Mouse (Mus musculus) layer of hippocampus, adult 2 months (tissue): ENCODE data around the gene Gm10600. TPM values are rescaled to one million over a fixed set of nuclear protein-coding genes. Genes with fewer than 3 reads are reported as not detected.
"Not testable (repeated sequence)": the region's sequence is repeated elsewhere in the genome, so short reads cannot be mapped to it uniquely, and the experiment has no call there.

ENCODE experiments used
- DNase-seq, 2 experiments: peaks; one replicate each; pipeline ENCODE4 v3.0.0; 2022; ENCODE audit warnings: low spot score in 2 of 2
- H3K27ac ChIP-seq: fragments of 200-600 bp; 2 replicates; pipeline ENCODE4 v1.8.1; 2022
- H3K4me3 ChIP-seq: fragments of 200-600 bp; 2 replicates; pipeline ENCODE4 v1.8.1; 2022; ENCODE audit warnings: mild to moderate bottlenecking
- long read RNA-seq, 2 experiments: library from polyadenylated mRNA; stranded (forward); transcript quantifications; one replicate each; pipeline ENCODE4 v2.0.0; 2021; ENCODE audit warnings: borderline mapping rate in 2 of 2
- total RNA-seq, 2 experiments: library from RNA; stranded (reverse); gene quantifications; 2 replicates each; pipeline ENCODE4 v1.2.3; 2021

Gm10600 gene
- 10 to 100 TPM in 1 of 2 experiments, 1 to 10 TPM in 1; 9.8 to 10.2 TPM for total RNA-seq
- long read RNA-seq, experiment 1, partial matches to known transcripts = 0 of 1 reads
- long read RNA-seq, experiment 1, other reads (novel, unspliced or antisense) = 0 of 1 reads
- long read RNA-seq, experiment 2 = 0 reads

DNA sequence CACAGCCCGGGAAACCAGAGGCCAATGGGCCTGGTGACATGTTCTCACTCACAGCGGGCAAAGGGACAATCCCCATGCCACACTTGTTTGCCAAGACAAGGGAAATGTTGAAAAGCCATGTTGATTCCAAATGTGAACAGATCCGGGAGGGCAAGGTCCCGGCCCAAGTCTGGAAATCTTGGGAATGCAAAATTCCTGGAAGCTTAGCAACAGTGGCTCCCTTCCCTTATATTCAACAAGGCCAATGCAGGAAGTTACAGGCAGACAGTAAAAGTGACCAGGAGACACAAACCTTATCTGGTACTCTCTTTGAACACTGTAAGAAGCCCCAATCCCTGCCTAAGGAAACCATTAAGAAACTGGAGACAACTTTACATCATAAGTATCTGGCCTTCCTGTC, at the start of gene Gm10600:
Gene Gm10600 (plus strand): TSS at position 301 of the 400 bp plus-strand sequence.
- H3K27ac ChIP-seq, DNase-seq, H3K4me3 ChIP-seq: not testable (repeated sequence)

DNA sequence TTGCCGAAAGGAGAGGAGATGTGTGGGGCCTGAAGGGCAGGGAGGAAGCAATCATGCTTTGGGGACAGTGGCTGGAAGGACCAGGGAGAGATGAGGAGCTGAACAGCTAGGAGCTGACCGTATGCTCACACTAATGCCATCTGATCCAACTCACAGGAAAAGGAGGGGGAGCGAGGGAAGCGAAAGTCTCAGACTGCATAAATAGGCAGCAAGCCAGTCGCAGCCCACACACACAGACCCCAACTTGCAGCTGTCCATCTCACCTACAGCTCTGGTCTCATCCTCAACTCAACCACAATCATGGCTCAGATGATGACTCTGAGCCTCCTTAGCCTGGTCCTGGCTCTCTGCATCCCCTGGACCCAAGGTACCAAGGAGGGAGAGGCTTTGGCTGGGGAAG, 15.0 kb downstream of the Gm10600 start, which contains the start of gene Ccl21b:
Gene Ccl21b (plus strand): TSS at position 301 of the 400 bp plus-strand sequence.
- not testable (repeated sequence) for DNase-seq, H3K4me3 ChIP-seq, H3K27ac ChIP-seq

Other genes with a start within 250 kb of the Gm10600 start
- 1 to 10 TPM; 2.2 to 2.7 TPM for gene Gm21093, start 205.9 kb upstream of the Gm10600 start, total RNA-seq
- not detected for gene Gm3893, start 149.4 kb upstream of the Gm10600 start, total RNA-seq
- gene Gm13304, start 125.8 kb upstream of the Gm10600 start, total RNA-seq = 10 to 100 TPM in 1 of 2 experiments, 1 to 10 TPM in 1; 1.6 to 16.4 TPM
- gene Gm13306, start 87.2 kb upstream of the Gm10600 start, total RNA-seq = 10 to 100 TPM; 10.1 to 13.1 TPM
- gene Gm13305, start 72.0 kb upstream of the Gm10600 start, total RNA-seq = 1 to 10 TPM in 1 of 2 experiments, under 1 TPM in 1; 0.82 to 1.6 TPM
- gene Ccl21b, start 15.1 kb downstream of the Gm10600 start, total RNA-seq = not detected
- not detected for gene Gm21953, start 53.6 kb downstream of the Gm10600 start, total RNA-seq
- gene Fam205a3, start 77.7 kb downstream of the Gm10600 start, total RNA-seq = not detected
- gene Gm21586, start 198.7 kb downstream of the Gm10600 start, total RNA-seq = not detected
- 1 to 10 TPM; 1.8 to 2.3 TPM for gene Gm2163, start 226.1 kb downstream of the Gm10600 start, total RNA-seq